Mouse (Mus musculus): ENCODE measurements around the gene Gm10198. TPM values are rescaled to one million over a fixed set of nuclear protein-coding genes. Genes with fewer than 3 reads are reported as not detected.

Gene Gm10198
- not detected in 2 replicates for polyA plus RNA-seq (2015; fragmentation: Nextera tagmentation; extraction: Ambion mirVana)

DNA sequence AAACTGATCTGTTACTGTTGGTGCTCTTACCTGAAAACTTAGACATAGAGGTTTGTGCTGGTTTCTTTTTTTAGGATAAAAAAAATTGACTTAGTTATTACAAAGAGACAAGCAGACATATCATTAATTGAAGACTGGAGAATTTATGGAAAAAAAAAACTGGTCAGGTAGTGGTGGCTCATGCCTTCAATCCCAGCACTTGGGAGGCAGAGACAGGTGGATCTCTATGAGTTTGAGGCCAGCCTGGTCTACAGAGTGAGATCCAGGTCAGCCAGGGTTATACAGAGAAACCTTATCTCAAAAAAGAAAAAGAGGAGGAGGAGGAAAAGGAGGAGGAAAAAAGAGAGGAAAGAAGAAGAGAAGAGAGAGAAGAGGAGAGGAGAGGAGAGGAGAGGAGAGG is at the start of gene Gm10198:
Gene Gm10198 (plus strand): TSS at position 301 of the 400 bp plus-strand sequence.
- no peak within 1 kb of the TSS for H3K4me3 ChIP-seq
- H3K27me3 ChIP-seq (replicated peaks) = no peaks in the 10 kb centered on the region
- H3K9me3 ChIP-seq = no peaks in the 10 kb centered on the region
- H3K27ac ChIP-seq = no peak within 1 kb of the TSS
- H3K9ac ChIP-seq = no peak within 1 kb of the TSS
- no peaks in the 10 kb centered on the region for H3K36me3 ChIP-seq (replicated peaks)
- no peak for ATAC-seq (replicated peaks)
- no peaks in the 10 kb centered on the region for H3K4me1 ChIP-seq
- H3K4me2 ChIP-seq = no peak within 1 kb of the TSS

DNA sequence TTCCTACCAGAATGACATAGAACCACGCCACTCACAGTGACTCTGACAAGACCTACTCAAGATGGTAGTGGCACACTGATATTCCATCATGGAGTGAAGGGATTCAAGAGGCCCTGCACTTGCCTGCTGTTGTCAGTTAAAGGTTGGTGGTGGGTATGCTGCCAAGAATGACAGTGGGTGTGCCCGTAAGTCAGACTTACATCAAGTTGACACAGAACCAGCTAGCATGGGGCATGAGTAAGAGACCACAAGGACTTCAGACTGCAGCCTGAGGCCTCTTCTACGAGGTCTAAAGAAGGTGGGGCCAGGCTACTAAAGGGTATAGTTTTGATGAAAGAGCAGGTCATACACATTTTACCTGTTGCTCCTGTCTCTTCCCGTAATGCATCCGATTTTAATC is 47.3 kb upstream of the Gm10198 start:
- Histone ChIP-seq H3K4me2 (no peak overlapping the region), H3K9ac (no peak overlapping the region), H3K36me3 (replicated peaks) (no peaks in the 10 kb centered on the region), H3K4me3 (no peak overlapping the region), H3K4me1 (no peaks in the 10 kb centered on the region), H3K9me3 (no peaks in the 10 kb centered on the region), H3K27ac (no peak overlapping the region), H3K27me3 (replicated peaks) (no peaks in the 10 kb centered on the region)
- ATAC-seq (replicated peaks) = no peak
- 90% methylated on average over 5 of the region's 5 CpGs for WGBS

DNA sequence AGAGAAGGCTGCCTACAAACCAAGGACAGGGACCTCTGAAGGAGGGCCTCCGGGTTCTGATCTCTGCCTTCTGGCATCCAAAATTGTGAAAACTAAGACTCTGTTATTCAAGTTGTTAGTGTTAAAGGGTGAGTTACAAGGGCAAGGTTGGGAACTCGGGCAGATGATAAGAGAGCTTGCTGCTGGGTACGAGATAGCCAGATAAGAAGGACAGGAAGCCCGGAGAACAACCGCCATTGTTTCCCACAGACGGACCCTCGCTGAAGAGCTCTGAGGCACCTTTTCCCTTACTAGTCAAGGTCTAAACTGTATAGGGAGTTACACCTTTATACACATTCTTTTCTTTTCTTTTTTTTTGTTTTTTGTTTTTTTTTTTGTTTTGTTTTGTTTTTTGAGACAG is 39.8 kb upstream of the Gm10198 start:
- ATAC-seq (replicated peaks) = no peak
- Histone ChIP-seq H3K27ac (no peak overlapping the region), H3K4me2 (no peak overlapping the region), H3K9ac (no peak overlapping the region), H3K4me3 (no peak overlapping the region), H3K36me3 (replicated peaks) (no peaks in the 10 kb centered on the region), H3K9me3 (no peaks in the 10 kb centered on the region), H3K4me1 (no peaks in the 10 kb centered on the region), H3K27me3 (replicated peaks) (no peaks in the 10 kb centered on the region)
- 92% methylated on average over 7 of the region's 7 CpGs for WGBS

DNA sequence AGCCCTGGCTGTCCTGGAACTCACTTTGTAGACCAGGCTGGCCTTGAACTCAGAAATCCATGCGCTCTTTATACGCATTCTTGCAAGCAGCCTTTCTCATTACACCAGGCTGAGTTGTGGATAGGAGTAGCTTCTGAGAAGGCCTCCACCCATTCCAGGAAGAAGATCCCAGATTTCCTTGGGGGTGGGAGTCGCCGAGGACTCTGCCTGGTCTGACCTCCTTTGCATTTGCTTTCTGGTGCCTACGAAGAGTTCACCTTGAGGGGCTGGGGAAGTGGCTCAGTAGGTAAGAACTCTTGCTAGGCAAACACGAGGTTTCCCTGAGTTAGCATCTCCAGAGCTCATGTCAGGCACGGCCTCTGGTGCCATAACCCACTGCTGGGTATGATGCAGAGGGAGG is 39.4 kb upstream of the Gm10198 start:
- H3K36me3 ChIP-seq (replicated peaks) = no peaks in the 10 kb centered on the region
- no peak overlapping the region for H3K4me2 ChIP-seq
- no peak overlapping the region for H3K4me3 ChIP-seq
- no peak overlapping the region for H3K27ac ChIP-seq
- no peak for ATAC-seq (replicated peaks)
- H3K4me1 ChIP-seq = no peaks in the 10 kb centered on the region
- H3K9ac ChIP-seq = no peak overlapping the region
- 96% methylated on average over 7 of the region's 7 CpGs for WGBS
- no peaks in the 10 kb centered on the region for H3K27me3 ChIP-seq (replicated peaks)
- no peaks in the 10 kb centered on the region for H3K9me3 ChIP-seq

DNA sequence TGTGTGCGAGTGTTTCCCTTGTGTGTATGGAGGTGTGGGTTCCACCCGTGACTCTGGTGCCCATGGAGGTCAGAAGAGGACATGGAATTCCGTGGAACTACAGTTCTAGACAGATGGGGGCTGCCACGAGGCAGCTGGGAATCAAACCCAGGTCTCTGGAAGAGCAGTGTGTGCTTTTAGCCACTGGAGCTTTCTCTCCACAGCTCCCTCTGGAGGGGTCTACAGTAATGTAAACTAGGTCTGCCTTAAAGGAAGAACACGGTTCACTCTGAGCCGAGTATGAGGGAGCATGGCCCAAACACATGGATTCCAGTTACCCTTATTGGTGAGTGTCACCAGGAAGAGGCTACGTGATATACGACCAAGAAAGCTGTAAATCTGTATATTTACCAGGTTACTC is 38.6 kb upstream of the Gm10198 start:
- no peak for ATAC-seq (replicated peaks)
- H3K36me3 ChIP-seq (replicated peaks) = no peaks in the 10 kb centered on the region
- no peak overlapping the region for H3K4me2 ChIP-seq
- no peaks in the 10 kb centered on the region for H3K27me3 ChIP-seq (replicated peaks)
- no peaks in the 10 kb centered on the region for H3K4me1 ChIP-seq
- 85% methylated on average over 8 of the region's 8 CpGs for whole genome bisulfite sequencing
- no peak overlapping the region for H3K27ac ChIP-seq
- H3K4me3 ChIP-seq = no peak overlapping the region
- no peaks in the 10 kb centered on the region for H3K9me3 ChIP-seq
- H3K9ac ChIP-seq = no peak overlapping the region

DNA sequence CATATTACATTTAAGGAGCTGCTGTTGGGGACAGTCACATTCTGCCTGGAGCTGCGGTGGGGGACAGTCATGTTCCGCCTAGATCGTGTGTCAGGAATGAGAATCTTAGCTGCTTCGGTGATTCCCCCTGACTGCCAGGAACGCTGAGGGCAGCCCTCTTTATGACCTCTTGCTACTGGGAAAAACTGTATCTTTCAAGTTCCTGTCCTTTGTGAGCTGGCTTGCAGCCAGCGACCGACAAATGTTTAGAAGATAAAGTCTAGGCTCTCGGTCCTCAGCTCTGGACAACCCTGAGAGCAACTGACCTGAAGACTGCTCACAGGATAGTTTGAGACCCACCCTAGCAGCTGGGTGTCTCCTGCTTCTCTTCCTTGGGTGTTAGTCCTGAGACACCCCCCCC is 37.3 kb upstream of the Gm10198 start:
- Histone ChIP-seq H3K4me2 (no peak overlapping the region), H3K36me3 (replicated peaks) (no peaks in the 10 kb centered on the region), H3K9ac (no peak overlapping the region), H3K4me1 (no peaks in the 10 kb centered on the region), H3K9me3 (no peaks in the 10 kb centered on the region), H3K4me3 (no peak overlapping the region), H3K27me3 (replicated peaks) (no peaks in the 10 kb centered on the region), H3K27ac (no peak overlapping the region)
- 45% methylated on average over 8 of the region's 8 CpGs for WGBS
- ATAC-seq (replicated peaks) = no peak

DNA sequence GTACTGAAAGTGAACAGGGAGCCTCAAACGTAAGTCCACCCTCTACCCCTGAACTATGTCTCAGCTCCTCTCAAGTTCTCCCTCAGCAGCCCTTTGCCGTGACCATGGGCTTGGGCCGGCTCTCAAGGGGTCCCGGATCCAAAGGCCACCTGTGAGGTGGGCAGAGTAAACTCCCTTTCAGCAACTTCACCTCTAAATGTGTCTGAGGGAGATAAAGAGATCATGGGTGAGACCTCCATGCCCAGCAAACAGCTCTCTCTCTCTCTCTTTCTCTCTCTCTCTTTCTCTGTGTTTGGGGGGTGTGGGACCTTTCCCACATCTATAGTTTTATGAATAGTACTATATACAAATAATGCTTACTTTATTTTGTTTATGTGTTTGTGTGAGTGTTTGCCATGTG is 36.2 kb upstream of the Gm10198 start:
- no peak for ATAC-seq (replicated peaks)
- H3K27me3 ChIP-seq (replicated peaks) = no peaks in the 10 kb centered on the region
- H3K4me2 ChIP-seq = no peak overlapping the region
- no peaks in the 10 kb centered on the region for H3K4me1 ChIP-seq
- H3K27ac ChIP-seq = no peak overlapping the region
- no peaks in the 10 kb centered on the region for H3K9me3 ChIP-seq
- no peak overlapping the region for H3K9ac ChIP-seq
- no peak overlapping the region for H3K4me3 ChIP-seq
- 87% methylated on average over 4 of the region's 4 CpGs for WGBS
- no peaks in the 10 kb centered on the region for H3K36me3 ChIP-seq (replicated peaks)

DNA sequence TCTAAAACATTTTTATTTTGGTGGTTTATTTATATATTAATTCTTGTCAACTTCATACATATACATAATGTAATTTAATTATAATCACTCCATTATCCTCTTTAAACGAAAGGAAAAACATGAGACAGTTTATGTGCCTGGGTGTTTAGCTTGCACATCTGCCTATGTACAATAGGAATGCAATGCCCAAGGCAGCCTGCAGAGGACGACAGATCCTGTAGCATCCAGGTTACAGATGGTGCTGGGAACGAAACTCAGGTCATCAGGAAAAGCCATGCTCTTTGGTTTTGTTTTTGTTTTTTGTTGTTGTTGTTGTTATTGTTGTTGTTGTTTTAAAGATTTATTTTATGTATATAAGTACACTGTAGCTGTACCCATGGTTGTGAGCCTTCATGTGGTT is 32.4 kb upstream of the Gm10198 start:
- no peak for ATAC-seq (replicated peaks)
- H3K4me1 ChIP-seq = no peaks in the 10 kb centered on the region
- H3K4me3 ChIP-seq = no peak overlapping the region
- H3K27me3 ChIP-seq (replicated peaks) = no peaks in the 10 kb centered on the region
- no peaks in the 10 kb centered on the region for H3K9me3 ChIP-seq
- no peak overlapping the region for H3K27ac ChIP-seq
- WGBS = 91% methylated on average over 3 of the region's 3 CpGs
- no peaks in the 10 kb centered on the region for H3K36me3 ChIP-seq (replicated peaks)
- H3K4me2 ChIP-seq = no peak overlapping the region
- H3K9ac ChIP-seq = no peak overlapping the region

DNA sequence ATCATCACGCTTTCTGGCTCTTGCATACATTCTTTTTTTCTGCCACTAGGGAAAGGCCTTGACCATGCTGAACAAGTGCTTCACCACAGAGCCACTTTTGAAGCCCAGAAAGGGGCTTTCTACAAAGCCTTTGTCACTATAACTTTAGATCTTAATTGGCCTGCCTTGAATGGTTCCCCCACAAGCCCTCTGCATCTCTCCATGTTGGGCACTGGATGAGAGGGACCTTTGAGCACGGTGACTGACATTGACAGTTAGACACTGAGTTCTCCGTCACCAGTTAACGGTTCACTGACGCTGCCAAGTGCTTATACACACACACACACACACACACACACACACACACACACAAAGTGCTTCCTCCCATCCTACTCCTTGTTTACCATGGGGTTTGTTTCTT is 30.0 kb upstream of the Gm10198 start:
- H3K4me1 ChIP-seq = no peaks in the 10 kb centered on the region
- no peak overlapping the region for H3K9ac ChIP-seq
- ATAC-seq (replicated peaks) = no peak
- H3K4me3 ChIP-seq = no peak overlapping the region
- H3K4me2 ChIP-seq = no peak overlapping the region
- no peaks in the 10 kb centered on the region for H3K36me3 ChIP-seq (replicated peaks)
- H3K27me3 ChIP-seq (replicated peaks) = no peaks in the 10 kb centered on the region
- H3K27ac ChIP-seq = no peak overlapping the region
- WGBS = 55% methylated on average over 5 of the region's 5 CpGs
- no peaks in the 10 kb centered on the region for H3K9me3 ChIP-seq

DNA sequence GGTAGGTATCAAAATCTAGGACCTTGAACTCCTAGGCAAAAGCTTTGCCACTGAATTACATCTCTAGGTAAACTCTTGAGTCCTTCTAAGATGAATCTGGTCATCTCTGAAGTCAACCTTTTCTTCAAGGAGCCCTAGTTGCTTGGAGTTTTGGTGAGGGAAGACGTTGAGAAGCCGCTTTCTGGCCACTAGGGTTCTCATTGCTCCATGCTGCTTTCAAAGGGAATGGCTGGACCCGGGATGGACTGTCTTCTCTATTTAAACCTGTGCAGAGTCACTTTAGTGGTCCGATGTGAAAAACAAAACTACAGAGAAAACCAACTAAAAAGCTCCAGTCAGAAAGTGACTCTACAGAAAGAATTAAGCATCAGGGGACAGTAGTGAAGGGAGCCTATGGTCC is 18.4 kb upstream of the Gm10198 start:
- Histone ChIP-seq H3K27me3 (replicated peaks) (no peaks in the 10 kb centered on the region), H3K27ac (no peak overlapping the region), H3K36me3 (replicated peaks) (no peaks in the 10 kb centered on the region), H3K4me3 (no peak overlapping the region), H3K4me2 (no peak overlapping the region), H3K9me3 (no peaks in the 10 kb centered on the region), H3K9ac (no peak overlapping the region), H3K4me1 (no peaks in the 10 kb centered on the region)
- WGBS = 41% methylated on average over 4 of the region's 4 CpGs
- no peak for ATAC-seq (replicated peaks)

DNA sequence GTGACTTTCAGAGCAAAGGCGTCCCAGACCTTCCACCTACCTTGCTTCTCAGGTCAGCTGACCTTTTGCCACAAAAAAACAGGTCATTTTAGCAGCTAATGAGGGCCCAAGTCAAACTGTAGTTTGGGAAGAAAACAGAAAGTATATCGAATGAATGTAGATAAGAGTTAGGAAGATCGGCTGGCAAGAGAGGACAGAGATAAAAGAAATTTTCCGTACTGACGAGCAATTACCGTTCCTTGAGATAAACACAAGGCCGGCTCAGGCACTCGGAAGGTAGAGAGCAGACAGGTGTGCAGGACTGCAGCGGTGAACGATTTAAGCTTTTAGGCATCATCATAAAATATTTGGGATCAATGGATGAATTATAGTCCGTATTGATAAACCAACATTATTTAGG is 15.4 kb upstream of the Gm10198 start:
- Histone ChIP-seq H3K4me3 (no peak overlapping the region), H3K9ac (no peak overlapping the region), H3K27me3 (replicated peaks) (no peaks in the 10 kb centered on the region), H3K27ac (no peak overlapping the region), H3K36me3 (replicated peaks) (no peaks in the 10 kb centered on the region), H3K4me2 (no peak overlapping the region), H3K9me3 (no peaks in the 10 kb centered on the region), H3K4me1 (no peaks in the 10 kb centered on the region)
- WGBS = 92% methylated on average over 11 of the region's 11 CpGs
- ATAC-seq (replicated peaks) = no peak

DNA sequence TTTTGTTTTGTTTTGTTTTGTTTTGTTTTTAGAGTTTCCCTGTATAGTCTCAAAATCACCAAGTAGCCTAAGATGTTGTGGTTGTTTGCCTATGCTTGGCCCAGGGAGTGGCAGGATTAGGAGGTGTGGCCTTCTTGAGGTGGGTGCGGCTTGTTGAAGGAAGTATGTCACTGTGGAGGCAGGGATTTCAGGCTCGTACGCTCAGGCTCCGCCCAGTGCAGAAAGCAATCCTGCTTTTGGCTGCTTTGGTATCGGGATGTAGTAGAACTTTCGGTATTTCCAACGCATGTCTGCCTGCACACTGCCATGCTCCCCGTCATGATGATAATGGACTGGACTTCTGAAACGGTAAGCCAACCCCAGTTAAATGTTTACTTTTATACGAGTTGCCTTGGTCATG is 12.5 kb upstream of the Gm10198 start:
- no peak for ATAC-seq (replicated peaks)
- Histone ChIP-seq H3K9me3 (no peaks in the 10 kb centered on the region), H3K4me2 (no peak overlapping the region), H3K4me1 (no peaks in the 10 kb centered on the region), H3K36me3 (replicated peaks) (no peaks in the 10 kb centered on the region), H3K4me3 (no peak overlapping the region), H3K27me3 (replicated peaks) (no peaks in the 10 kb centered on the region), H3K9ac (no peak overlapping the region), H3K27ac (no peak overlapping the region)
- 95% methylated on average over 10 of the region's 10 CpGs for WGBS

DNA sequence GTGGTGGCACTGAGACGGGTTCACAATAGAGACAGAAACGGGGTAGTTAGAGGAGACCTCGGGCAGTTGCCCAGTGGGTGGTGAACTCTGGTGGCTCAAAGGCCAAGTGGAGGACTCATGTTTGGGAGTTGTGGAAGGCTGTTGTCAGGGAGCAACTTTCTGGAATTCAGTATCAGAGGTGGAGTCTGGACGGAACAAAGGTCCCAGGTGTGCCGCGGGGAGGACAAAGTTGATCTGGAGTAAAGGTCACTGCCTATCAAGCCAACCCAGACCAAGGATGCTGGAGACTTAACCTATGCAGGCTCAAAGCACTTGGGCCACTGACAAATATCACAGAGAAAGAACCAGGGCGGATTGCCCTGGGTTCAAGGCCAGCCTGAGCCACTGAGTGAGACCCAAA is 5.5 kb downstream of the Gm10198 start:
- H3K36me3 ChIP-seq (replicated peaks) = no peaks in the 10 kb centered on the region
- WGBS = 89% methylated on average over 7 of the region's 7 CpGs
- H3K9me3 ChIP-seq = no peaks in the 10 kb centered on the region
- H3K9ac ChIP-seq = no peak overlapping the region
- H3K27me3 ChIP-seq (replicated peaks) = no peaks in the 10 kb centered on the region
- H3K4me1 ChIP-seq = no peaks in the 10 kb centered on the region
- no peak overlapping the region for H3K27ac ChIP-seq
- H3K4me2 ChIP-seq = no peak overlapping the region
- H3K4me3 ChIP-seq = no peak overlapping the region
- ATAC-seq (replicated peaks) = no peak

DNA sequence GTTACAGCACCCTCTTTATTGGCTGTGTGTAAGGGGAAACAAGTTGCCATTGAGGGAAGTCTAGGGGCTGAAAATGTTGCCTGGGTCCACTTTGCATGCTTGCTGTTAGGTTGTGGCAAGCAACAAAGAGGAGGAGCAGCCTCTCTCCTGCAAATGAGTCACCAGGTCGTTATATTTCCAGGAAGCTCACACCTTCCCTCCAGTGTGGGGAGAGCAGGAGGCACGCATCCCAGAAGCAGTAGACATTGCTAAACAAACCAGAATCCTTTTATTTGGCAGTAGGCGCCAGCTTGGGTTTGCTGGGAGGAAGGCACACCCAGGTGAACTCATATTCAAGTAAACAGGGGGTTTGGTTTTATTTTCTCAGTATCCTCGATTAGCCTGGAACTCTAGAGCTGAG is 8.8 kb downstream of the Gm10198 start:
- H3K9me3 ChIP-seq = no peaks in the 10 kb centered on the region
- no peak overlapping the region for H3K27ac ChIP-seq
- no peak overlapping the region for H3K4me2 ChIP-seq
- H3K9ac ChIP-seq = no peak overlapping the region
- no peaks in the 10 kb centered on the region for H3K27me3 ChIP-seq (replicated peaks)
- no peaks in the 10 kb centered on the region for H3K4me1 ChIP-seq
- 79% methylated on average over 4 of the region's 4 CpGs for WGBS
- ATAC-seq (replicated peaks) = no peak
- no peak overlapping the region for H3K4me3 ChIP-seq
- no peaks in the 10 kb centered on the region for H3K36me3 ChIP-seq (replicated peaks)

Measured in midbrain, embryonic 15.5 days (tissue).